Mouse (Mus musculus): Measurements from ENCODE around the gene Otx1. TPM values are rescaled to one million over a fixed set of nuclear protein-coding genes. Genes with fewer than 3 reads are reported as not detected.
A peak's percentile ranks its signal among the peaks of the same experiment; 100 is the strongest.

Gene Otx1
- polyA plus RNA-seq, 1 experiment, result not detected

DNA sequence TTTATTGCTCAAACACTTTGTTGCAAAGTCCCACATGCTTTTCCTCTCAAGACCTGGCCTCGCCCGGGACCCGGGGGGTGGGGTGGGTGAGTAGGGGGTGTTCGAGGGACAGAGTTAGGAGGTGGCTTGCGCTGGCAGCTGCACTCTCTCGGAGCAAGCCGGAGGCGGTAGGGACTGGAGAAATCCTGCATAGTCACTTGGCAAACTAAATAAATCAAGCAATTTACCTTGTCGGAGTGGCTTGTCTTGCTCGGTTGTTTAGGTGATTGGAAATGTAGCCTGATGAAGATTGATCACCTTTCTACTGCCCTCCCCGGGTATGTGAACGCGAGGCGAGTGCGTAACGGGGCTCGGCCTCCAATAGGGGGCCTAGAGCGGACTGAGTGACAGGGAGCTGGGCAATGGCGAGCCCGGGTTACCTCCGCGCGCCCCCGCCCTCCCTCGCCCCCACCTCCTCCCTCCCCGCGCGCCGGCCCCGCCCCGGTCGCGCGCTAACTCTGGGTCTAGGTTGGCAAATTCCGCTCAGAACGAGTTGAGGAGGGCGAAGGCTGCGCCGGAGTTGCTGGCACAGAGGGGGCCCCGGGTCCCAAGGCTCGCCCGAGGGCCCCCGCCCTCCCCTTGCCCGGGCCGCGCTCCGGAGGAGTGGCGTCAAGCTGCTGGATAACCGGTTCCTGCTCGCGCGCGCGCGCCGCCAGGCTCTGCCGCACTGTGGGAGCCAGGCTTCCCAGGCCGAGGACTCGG is 1.2 kb downstream of the Otx1 start:
- TF ChIP-seq CTCF (IDR thresholded peaks at IDR 0.05; ENCODE audit: insufficient read depth, low read depth, low read length), result no peak
- no peak for TF ChIP-seq POLR2A (IDR thresholded peaks at IDR 0.05; ENCODE audit: insufficient read depth, low read depth, low read length)
- H3K4me3 ChIP-seq (ENCODE audit: insufficient read depth, low read depth, low read length), result peak overlapping the region; percentile 27
- no peak overlapping the region for H3K27ac ChIP-seq (ENCODE audit: insufficient read depth, low read depth, low read length)
- H3K4me1 ChIP-seq (ENCODE audit: control insufficient read depth, insufficient read depth, low read length), result peaks cover 30% of the 10 kb centered on the region
- WGBS, result 1% methylated on average over 59 of the region's 59 CpGs

DNA sequence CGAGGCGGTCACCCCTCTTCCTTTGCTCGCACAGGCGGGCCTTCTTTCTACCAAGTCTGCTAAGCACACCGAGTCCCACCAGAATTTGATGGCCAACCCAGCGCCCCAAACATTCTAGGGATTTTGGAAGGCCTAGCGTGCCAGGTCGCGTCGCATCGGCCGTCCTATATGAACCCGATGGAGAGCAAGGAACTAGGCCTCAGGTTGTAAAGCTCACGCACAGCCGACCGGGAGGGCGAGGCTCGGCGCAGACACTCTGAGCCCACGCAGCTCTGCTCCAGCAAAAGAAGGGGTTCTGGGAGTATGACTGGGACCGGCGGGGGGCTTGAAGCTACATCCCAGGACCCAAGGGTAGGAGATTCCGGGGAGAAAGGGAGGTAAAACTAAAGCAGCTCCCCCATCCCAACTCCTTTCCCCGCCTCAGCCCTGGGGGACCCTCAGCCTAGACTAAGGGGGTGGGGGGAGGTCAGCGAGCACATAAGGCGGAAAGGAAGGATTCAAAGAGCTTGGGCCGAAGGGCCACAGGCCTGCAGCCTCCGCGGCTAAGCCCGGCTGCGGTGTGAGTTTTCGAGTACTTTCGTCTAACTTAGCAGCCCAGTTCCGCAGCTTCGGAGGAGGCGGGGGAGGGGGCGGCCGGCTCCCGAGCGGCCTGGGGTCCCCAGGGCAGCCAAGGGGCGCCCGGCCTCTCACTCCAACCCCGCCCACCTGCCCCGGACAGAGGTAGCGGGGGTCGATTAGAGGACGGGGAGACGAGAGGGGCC is 2.2 kb downstream of the Otx1 start:
- 18% methylated on average over 48 of the region's 48 CpGs for WGBS
- no peak for TF ChIP-seq CTCF (IDR thresholded peaks at IDR 0.05; ENCODE audit: insufficient read depth, low read depth, low read length)
- TF ChIP-seq POLR2A (IDR thresholded peaks at IDR 0.05; ENCODE audit: insufficient read depth, low read depth, low read length), result no peak
- Histone ChIP-seq H3K27ac (ENCODE audit: insufficient read depth, low read depth, low read length) (no peak overlapping the region), H3K4me1 (ENCODE audit: control insufficient read depth, insufficient read depth, low read length) (peaks cover 35% of the 10 kb centered on the region), H3K4me3 (ENCODE audit: insufficient read depth, low read depth, low read length) (peak overlapping the region; percentile 20; the same call in 1 of the 2 replicates)

DNA sequence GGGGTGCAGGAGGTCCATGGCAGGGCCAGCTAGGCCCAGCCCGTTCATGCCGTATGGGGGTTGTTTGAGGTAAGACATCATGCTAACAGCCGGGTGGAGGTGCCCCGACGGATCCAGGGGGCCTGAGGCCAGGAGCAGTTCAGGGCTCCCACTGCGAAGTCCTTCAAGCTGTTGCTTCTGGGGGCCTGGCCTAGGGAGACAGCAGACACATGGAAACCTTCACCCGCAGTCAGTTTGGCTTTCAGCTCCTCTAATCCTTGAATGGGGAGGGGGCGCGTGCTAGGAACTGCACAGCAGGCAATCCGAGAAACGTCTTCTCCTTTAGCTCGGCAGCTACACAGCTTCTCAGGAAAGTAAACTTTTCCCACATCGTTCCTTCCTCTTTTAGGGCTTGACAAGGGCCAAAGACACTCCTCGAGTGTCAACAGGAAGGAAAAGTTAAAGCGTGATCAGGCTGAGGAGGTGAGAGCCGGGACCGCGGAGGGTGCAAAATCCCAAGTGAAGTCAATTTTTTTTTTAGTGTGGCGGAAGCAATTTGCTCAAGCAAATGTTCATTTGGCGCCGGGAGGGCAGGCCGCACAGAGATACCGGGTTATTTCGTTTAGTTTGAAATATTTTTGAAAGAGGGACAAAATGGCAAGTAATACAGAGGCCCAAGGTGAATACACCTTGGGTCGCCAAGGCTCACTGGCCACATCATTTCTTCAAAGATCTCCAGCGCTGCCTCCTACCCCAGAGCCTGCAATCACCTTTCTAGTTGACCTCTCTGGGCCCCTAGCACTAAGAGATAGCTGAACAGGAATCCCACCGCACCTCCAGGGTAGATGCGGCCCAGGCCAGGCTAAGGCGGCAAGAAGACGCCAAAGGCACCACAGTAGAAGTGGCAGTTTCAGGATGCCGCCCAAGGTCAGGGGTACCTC is 3.0 kb downstream of the Otx1 start:
- Histone ChIP-seq H3K4me1 (ENCODE audit: control insufficient read depth, insufficient read depth, low read length) (peaks cover 35% of the 10 kb centered on the region), H3K4me3 (ENCODE audit: insufficient read depth, low read depth, low read length) (0 out of 2 replicates have a peak overlapping the region, but pooled peaks have one; percentile 20), H3K27ac (ENCODE audit: insufficient read depth, low read depth, low read length) (no peak overlapping the region)
- 47% methylated on average over 31 of the region's 31 CpGs for WGBS
- TF ChIP-seq POLR2A (IDR thresholded peaks at IDR 0.05; ENCODE audit: insufficient read depth, low read depth, low read length) (no peak), CTCF (IDR thresholded peaks at IDR 0.05; ENCODE audit: insufficient read depth, low read depth, low read length) (no peak)

DNA sequence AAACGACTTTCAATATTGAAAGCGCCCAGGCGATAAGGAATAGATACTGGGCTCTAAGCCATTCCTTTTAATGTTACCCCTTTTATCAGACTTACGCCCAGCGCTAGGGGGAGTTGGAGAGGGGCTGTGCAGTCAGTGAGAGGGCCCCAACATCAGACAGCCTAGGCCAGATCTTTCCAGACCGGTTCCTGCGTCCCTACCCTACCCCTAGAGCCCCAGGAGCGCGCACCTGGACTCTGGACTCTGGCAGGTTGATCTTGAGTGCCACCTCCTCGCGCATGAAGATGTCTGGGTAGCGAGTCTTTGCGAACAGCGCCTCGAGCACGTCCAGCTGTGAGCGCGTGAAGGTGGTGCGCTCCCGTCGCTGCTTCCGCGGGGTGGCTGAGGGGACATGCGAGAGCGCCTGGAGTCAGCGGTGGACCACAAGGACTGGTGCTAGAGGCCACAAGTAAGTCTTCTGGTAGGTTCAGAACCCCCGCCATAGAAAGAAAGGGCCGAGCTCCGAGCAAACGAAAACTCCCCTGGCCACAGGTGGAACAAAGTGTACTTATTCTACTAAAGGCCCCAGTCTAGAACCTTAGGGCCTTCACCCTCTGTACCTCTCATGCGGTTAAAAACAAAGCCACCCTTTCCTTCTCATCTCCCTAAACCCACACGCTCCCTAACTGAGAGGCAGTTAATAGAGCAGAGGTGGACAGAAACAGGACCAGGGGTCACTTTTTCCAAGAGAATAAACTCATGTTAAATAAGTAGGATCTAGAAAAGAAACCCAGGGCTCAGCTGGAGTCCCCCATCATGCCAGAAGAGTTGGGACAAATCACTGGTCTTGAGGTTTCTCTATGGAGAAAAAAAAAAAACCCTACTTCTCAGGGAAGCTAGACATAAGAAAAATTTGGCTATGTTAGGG is 4.3 kb downstream of the Otx1 start:
- TF ChIP-seq CTCF (IDR thresholded peaks at IDR 0.05; ENCODE audit: insufficient read depth, low read depth, low read length) (no peak), POLR2A (IDR thresholded peaks at IDR 0.05; ENCODE audit: insufficient read depth, low read depth, low read length) (no peak)
- Histone ChIP-seq H3K4me3 (ENCODE audit: insufficient read depth, low read depth, low read length) (no peak overlapping the region), H3K27ac (ENCODE audit: insufficient read depth, low read depth, low read length) (no peak overlapping the region), H3K4me1 (ENCODE audit: control insufficient read depth, insufficient read depth, low read length) (peaks cover 31% of the 10 kb centered on the region)
- WGBS, result 36% methylated on average over 32 of the region's 32 CpGs

DNA sequence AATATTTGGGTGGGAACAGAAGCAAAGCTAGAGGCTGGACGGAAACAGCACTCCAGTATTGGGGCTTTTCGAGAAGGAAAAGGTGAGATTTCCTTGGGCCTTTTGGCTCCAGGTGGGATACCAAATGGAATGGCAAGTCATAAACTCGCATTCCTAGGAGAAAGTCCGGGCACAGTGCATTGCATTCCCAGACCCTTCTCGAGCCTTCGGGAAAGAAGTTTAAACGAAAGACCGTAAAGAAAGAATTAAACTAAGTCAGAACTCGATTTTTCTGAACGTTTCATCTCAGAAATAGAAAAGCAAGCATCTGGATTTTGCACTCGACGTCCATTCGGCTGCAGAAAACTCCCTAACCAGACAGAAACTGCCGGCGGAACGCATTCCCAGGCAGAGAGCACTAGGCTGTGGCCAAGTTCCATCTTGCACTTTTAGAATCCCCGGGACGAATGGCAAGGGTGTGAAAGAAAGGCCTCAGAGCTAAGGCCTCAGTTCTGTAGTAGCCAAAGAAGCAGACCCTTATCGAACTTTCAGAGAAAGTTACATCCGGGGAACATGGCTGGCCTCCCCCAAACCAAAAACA is 5.0 kb downstream of the Otx1 start:
- Histone ChIP-seq H3K4me1 (ENCODE audit: control insufficient read depth, insufficient read depth, low read length) (peaks cover 26% of the 10 kb centered on the region), H3K4me3 (ENCODE audit: insufficient read depth, low read depth, low read length) (no peak overlapping the region), H3K27ac (ENCODE audit: insufficient read depth, low read depth, low read length) (no peak overlapping the region)
- WGBS, result 20% methylated on average over 20 of the region's 20 CpGs
- TF ChIP-seq CTCF (IDR thresholded peaks at IDR 0.05; ENCODE audit: insufficient read depth, low read depth, low read length) (no peak), POLR2A (IDR thresholded peaks at IDR 0.05; ENCODE audit: insufficient read depth, low read depth, low read length) (no peak)

DNA sequence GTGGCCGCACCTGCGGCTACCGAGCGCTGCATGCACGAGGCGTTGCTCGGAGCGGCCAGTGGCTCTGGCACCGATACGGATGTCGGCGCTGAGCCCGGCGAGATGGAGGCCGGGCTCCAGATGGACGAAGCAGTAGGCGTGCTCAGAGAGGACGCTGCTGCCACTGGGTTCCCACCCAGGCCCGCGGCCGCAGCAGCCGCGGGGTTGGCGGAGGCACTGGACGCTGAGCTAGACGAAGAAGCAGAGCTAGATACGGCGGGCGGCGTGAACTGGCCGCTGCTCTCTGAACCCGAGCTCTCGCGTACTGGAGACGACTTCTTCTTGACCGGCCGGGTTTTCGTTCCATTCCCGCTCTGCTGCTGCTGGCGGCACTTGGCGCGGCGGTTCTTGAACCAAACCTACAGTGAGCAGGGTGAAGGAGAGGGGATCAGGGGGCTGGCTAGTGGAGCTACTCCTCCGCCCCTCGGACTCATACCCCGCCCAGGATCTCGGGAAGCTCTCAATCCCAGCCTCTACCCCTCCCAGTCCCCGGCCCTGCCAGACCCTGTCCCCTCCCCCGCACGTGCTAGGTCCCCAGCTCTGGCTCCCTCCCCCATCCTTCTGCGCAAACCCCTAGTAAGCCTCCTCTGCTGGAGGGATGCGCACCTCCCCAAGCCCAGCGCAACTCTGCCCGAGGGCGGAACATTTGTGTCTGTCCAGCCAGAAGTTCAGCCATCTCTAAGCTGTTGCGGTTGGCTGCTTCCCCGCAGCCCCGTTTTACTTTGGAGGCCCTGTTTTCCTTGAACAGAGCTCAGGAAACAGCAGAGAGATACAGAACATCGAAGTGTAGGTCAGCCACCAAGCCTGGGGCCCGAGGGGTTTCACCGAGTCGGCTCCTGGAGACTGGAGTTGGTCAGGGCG is 5.8 kb downstream of the Otx1 start:
- Histone ChIP-seq H3K4me1 (ENCODE audit: control insufficient read depth, insufficient read depth, low read length) (peaks cover 22% of the 10 kb centered on the region), H3K4me3 (ENCODE audit: insufficient read depth, low read depth, low read length) (peak overlapping the region; percentile 12; the same call in 1 of the 2 replicates), H3K27ac (ENCODE audit: insufficient read depth, low read depth, low read length) (no peak overlapping the region)
- 4% methylated on average over 63 of the region's 63 CpGs for WGBS
- TF ChIP-seq CTCF (IDR thresholded peaks at IDR 0.05; ENCODE audit: insufficient read depth, low read depth, low read length) (no peak), POLR2A (IDR thresholded peaks at IDR 0.05; ENCODE audit: insufficient read depth, low read depth, low read length) (no peak)

DNA sequence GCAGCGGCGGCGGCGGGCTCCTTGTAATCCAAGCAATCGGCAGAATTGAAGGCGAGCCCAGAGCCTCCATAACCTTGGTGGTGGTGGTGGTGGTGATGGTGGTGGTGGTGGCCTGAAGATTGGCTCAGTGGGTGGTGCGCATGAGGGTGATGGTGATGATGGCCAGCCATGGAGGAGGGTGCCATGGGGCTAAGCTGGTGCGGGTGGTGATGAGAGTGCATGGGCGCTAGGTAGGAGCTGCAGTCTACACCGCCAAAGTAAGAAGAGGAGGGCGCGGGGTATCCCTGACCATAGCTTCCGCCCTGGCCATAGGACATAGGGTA is 6.4 kb downstream of the Otx1 start:
- WGBS, result 24% methylated on average over 13 of the region's 13 CpGs
- peaks cover 17% of the 10 kb centered on the region for H3K4me1 ChIP-seq (ENCODE audit: control insufficient read depth, insufficient read depth, low read length)
- H3K4me3 ChIP-seq (ENCODE audit: insufficient read depth, low read depth, low read length), result no peak overlapping the region
- H3K27ac ChIP-seq (ENCODE audit: insufficient read depth, low read depth, low read length), result no peak overlapping the region
- TF ChIP-seq CTCF (IDR thresholded peaks at IDR 0.05; ENCODE audit: insufficient read depth, low read depth, low read length) (no peak), POLR2A (IDR thresholded peaks at IDR 0.05; ENCODE audit: insufficient read depth, low read depth, low read length) (no peak)
